Mouse (Mus musculus) hindbrain, embryonic 14.5 days (tissue): Measurements from ENCODE around the gene Lzts2. TPM values are rescaled to one million over a fixed set of nuclear protein-coding genes. Genes with fewer than 3 reads are reported as not detected.

Experiments
- ATAC-seq: fragments of 200-750 bp; cut with Nextera tagmentation; 2 replicates; pipeline ENCODE4 v1.8.0; 2017; ENCODE audit warnings: moderate number of reproducible peaks, mild to moderate bottlenecking, moderate TSS enrichment, moderate library complexity; ENCODE audit not compliant: low FRiP score
- DNase-seq: peaks from one replicate; pipeline ENCODE4 v3.0.0-alpha.2; 2015; ENCODE audit warnings: low spot score
- H3K27ac ChIP-seq: fragments of 300-500 bp; sonication (generic); 2 replicates; pipeline ENCODE4 v1.5.1; 2014; ENCODE audit warnings: mild to moderate bottlenecking, moderate library complexity
- H3K27me3 ChIP-seq: fragments of 300-500 bp; sonication (generic); 2 replicates; pipeline ENCODE4 v1.6.1; 2014; ENCODE audit warnings: mild to moderate bottlenecking, low read length, mixed read lengths; ENCODE audit not compliant: control insufficient read depth, insufficient read depth
- H3K36me3 ChIP-seq: fragments of 300-500 bp; sonication (generic); replicated peaks from 2 replicates; pipeline ENCODE4 v1.6.1; 2014; ENCODE audit not compliant: control insufficient read depth, insufficient read depth
- H3K4me1 ChIP-seq: fragments of 300-500 bp; sonication (generic); replicated peaks from 2 replicates; pipeline ENCODE4 v1.6.1; 2014; ENCODE audit warnings: antibody characterized with exemption, low read length, mixed read lengths; ENCODE audit not compliant: control insufficient read depth, insufficient read depth
- H3K4me2 ChIP-seq: fragments of 300-500 bp; sonication (generic); replicated peaks from 2 replicates; pipeline ENCODE4 v1.6.1; 2014; ENCODE audit warnings: mild to moderate bottlenecking, moderate library complexity
- H3K4me3 ChIP-seq: fragments of 300-500 bp; sonication (generic); replicated peaks from 2 replicates; pipeline ENCODE4 v1.5.1; 2014; ENCODE audit warnings: mild to moderate bottlenecking, low read length
- H3K9ac ChIP-seq: fragments of 300-500 bp; sonication (generic); 2 replicates; pipeline ENCODE4 v1.6.1; 2014
- H3K9me3 ChIP-seq: fragments of 300-500 bp; sonication (generic); 2 replicates; pipeline ENCODE4 v1.6.1; 2016; ENCODE audit warnings: low read length; ENCODE audit not compliant: control insufficient read depth
- WGBS: fragments of 180-500 bp; shearing (Covaris S2); extraction: QIAGEN DNeasy Blood & Tissue Kit; methylation state at CpG from one replicate; pipeline ENCODE4 v1.1.7; 2014; 5-methylcytosine and 5-hydroxymethylcytosine counted together
- polyA plus RNA-seq: library from polyadenylated mRNA; unstranded; fragments of >200 nt; fragmentation: Nextera tagmentation; extraction: Ambion mirVana; gene quantifications from 2 replicates; pipeline ENCODE4 v1.2.1, GENCODE M21; 2014

The Lzts2 gene
- polyA plus RNA-seq, 1 experiment from 2014 or later: 18.8 TPM

- H3K9me3 ChIP-seq: no peaks in the 10 kb centered on the region
- peak overlapping the region; percentile 95 for H3K27ac ChIP-seq
- WGBS: under 1% methylated on average over 46 of the region's 48 CpGs
- peak; percentile 67 for ATAC-seq
- peak overlapping the region; percentile 52 for H3K4me3 ChIP-seq
- H3K36me3 ChIP-seq: no peaks in the 10 kb centered on the region; the same call in 1 of the 2 replicates
- H3K4me2 ChIP-seq: peak overlapping the region; percentile 74
- peaks cover 42% of the 10 kb centered on the region for H3K4me1 ChIP-seq
- no peaks in the 10 kb centered on the region for H3K27me3 ChIP-seq
- H3K9ac ChIP-seq: peak overlapping the region; percentile 66
- DNase-seq: peak; percentile 83
Measured at GRCm38 (mm10) chr19:45017909-45018308, 3.7 kb downstream of the Lzts2 start.

- Histone ChIP-seq H3K9ac (peak overlapping the region; percentile 66), H3K9me3 (no peaks in the 10 kb centered on the region), H3K4me1 (peaks cover 42% of the 10 kb centered on the region), H3K36me3 (peaks cover 3% of the 10 kb centered on the region), H3K27ac (peak overlapping the region; percentile 95), H3K4me2 (peak overlapping the region; percentile 74), H3K27me3 (no peaks in the 10 kb centered on the region), H3K4me3 (peak overlapping the region; percentile 52)
- DNase-seq: no peak
- under 1% methylated on average over 13 of the region's 13 CpGs for WGBS
- ATAC-seq: no peak; the same call in 1 of the 2 replicates
Measured at GRCm38 (mm10) chr19:45018351-45018831, 4.2 kb downstream of the Lzts2 start.

GRCm38 (mm10) chr19:45020348-45020747 is 6.1 kb downstream of the Lzts2 start:
- H3K4me1 ChIP-seq: peaks cover 38% of the 10 kb centered on the region
- no peaks in the 10 kb centered on the region for H3K27me3 ChIP-seq
- H3K4me2 ChIP-seq: no peak overlapping the region
- H3K36me3 ChIP-seq: peaks cover 17% of the 10 kb centered on the region
- H3K27ac ChIP-seq: no peak overlapping the region
- no peak overlapping the region for H3K9ac ChIP-seq
- DNase-seq (no peak), ATAC-seq (no peak)
- 72% methylated on average over 6 of the region's 6 CpGs for WGBS
- H3K9me3 ChIP-seq: no peaks in the 10 kb centered on the region
- H3K4me3 ChIP-seq: no peak overlapping the region

GRCm38 (mm10) chr19:45021362-45021761 is 7.1 kb downstream of the Lzts2 start:
- Histone ChIP-seq H3K36me3 (peaks cover 28% of the 10 kb centered on the region), H3K9me3 (no peaks in the 10 kb centered on the region), H3K4me3 (no peak overlapping the region), H3K4me1 (peaks cover 28% of the 10 kb centered on the region), H3K9ac (no peak overlapping the region), H3K4me2 (no peak overlapping the region), H3K27me3 (no peaks in the 10 kb centered on the region), H3K27ac (no peak overlapping the region)
- WGBS: 87% methylated on average over 15 of the region's 15 CpGs
- ATAC-seq (no peak), DNase-seq (no peak)

GRCm38 (mm10) chr19:45023993-45024392 is 9.8 kb downstream of the Lzts2 start:
- Histone ChIP-seq H3K9me3 (no peaks in the 10 kb centered on the region), H3K36me3 (peaks cover 50% of the 10 kb centered on the region), H3K27me3 (no peaks in the 10 kb centered on the region), H3K9ac (no peak overlapping the region), H3K27ac (no peak overlapping the region), H3K4me2 (no peak overlapping the region), H3K4me3 (no peak overlapping the region), H3K4me1 (peaks cover 15% of the 10 kb centered on the region; the same call in 1 of the 2 replicates)
- DNase-seq (no peak), ATAC-seq (0 out of 2 replicates have a peak, but pooled peaks have one; percentile 29)
- 78% methylated on average over 10 of the region's 11 CpGs for WGBS

GRCm38 (mm10) chr19:45024775-45025174 is 10.6 kb downstream of the Lzts2 start:
- ATAC-seq (no peak), DNase-seq (no peak)
- no peak overlapping the region for H3K4me3 ChIP-seq
- H3K9me3 ChIP-seq: no peaks in the 10 kb centered on the region
- H3K4me1 ChIP-seq: peaks cover 14% of the 10 kb centered on the region; the same call in 1 of the 2 replicates
- no peak overlapping the region for H3K9ac ChIP-seq
- H3K27me3 ChIP-seq: no peaks in the 10 kb centered on the region
- WGBS: 82% methylated on average over 20 of the region's 20 CpGs
- peaks cover 50% of the 10 kb centered on the region for H3K36me3 ChIP-seq
- H3K4me2 ChIP-seq: no peak overlapping the region
- H3K27ac ChIP-seq: no peak overlapping the region

DNA sequence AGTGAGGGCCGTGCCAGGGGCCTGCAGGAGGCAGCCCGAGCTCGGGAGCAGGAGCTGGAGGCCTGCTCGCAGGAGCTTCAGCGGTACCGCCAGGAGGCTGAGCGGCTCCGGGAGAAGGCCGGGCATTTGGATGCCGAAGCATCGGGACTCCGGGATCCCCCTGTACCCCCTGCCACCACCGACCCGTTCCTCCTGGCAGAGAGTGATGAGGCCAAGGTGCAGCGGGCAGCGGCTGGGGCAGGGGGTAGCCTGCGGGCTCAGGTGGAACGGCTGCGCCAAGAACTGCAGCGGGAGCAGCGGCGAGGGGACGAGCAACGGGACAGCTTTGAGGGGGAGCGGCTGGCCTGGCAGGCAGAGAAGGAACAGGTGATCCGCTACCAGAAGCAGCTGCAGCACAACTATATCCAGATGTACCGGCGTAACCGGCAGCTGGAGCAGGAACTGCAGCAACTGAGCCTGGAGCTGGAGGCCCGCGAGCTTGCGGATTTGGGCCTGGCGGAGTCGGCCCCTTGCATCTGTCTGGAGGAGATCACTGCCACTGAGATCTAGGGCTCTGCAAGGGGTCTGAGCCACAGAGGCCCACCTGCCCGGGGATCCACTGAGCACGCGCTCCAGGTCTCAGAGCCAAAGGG is 11.8 kb downstream of the Lzts2 start:
- ATAC-seq: no peak

DNA sequence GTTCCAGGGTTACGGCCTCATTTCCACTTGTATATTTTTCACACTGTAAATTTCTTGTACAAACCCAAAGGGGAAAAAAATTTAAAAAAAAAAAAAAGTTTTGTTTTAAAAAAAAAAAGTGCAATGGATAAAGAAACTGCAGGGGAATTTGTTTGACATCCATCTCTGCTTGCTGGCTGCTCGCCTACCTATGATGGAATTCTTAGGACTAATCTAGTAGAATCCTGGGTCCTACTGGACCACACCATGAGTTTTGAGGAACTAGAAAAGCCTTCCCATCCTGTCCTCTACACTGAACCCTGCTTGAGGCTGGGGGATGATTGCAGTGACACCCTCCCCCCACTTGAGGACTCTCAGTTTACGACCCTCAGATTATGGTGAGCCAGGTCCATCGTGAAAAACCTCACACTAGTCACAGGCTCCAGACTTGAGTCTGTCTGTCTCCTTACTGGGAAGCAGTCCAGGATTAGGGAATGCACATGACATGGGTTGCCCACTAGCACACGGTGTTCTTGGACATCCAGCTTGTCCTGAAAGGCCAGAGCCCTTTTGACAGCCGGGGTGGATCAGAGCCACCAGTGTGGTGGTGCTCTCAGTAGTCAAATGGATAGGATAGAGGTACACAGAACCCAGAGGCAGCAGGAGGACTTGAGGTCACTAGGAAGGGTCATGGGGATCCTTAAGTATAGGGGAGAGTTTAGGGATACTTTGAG is 12.9 kb downstream of the Lzts2 start:
- no peak for ATAC-seq
- Histone ChIP-seq H3K36me3 (peaks cover 50% of the 10 kb centered on the region), H3K4me3 (no peak overlapping the region), H3K27ac (no peak overlapping the region), H3K4me1 (no peaks in the 10 kb centered on the region), H3K4me2 (no peak overlapping the region), H3K9ac (no peak overlapping the region), H3K9me3 (no peaks in the 10 kb centered on the region), H3K27me3 (no peaks in the 10 kb centered on the region)
- WGBS: 87% methylated on average over 6 of the region's 6 CpGs
- DNase-seq: no peak

More for the DNA sequence above, 11.8 kb downstream of the Lzts2 start:
- Histone ChIP-seq H3K27ac (no peak overlapping the region), H3K4me1 (0 out of 2 replicates have a peak, but pooled peaks cover 5% of the 10 kb centered on the region), H3K9me3 (no peaks in the 10 kb centered on the region), H3K36me3 (peaks cover 50% of the 10 kb centered on the region), H3K4me3 (no peak overlapping the region), H3K4me2 (no peak overlapping the region), H3K27me3 (no peaks in the 10 kb centered on the region), H3K9ac (no peak overlapping the region)
- DNase-seq: no peak
- WGBS: 93% methylated on average over 37 of the region's 37 CpGs

GRCm38 (mm10) chr19:45027848-45028247 is 13.6 kb downstream of the Lzts2 start:
- Histone ChIP-seq H3K27me3 (no peaks in the 10 kb centered on the region), H3K4me1 (no peaks in the 10 kb centered on the region), H3K36me3 (peaks cover 50% of the 10 kb centered on the region), H3K4me3 (no peak overlapping the region), H3K27ac (no peak overlapping the region), H3K4me2 (no peak overlapping the region), H3K9ac (no peak overlapping the region), H3K9me3 (no peaks in the 10 kb centered on the region)
- DNase-seq (no peak), ATAC-seq (no peak)
- WGBS: 70% methylated on average over 6 of the region's 6 CpGs
